Mouse (Mus musculus) hindbrain, embryonic 15.5 days (tissue): Measurements from ENCODE around the gene Gm13023. TPM values are rescaled to one million over a fixed set of nuclear protein-coding genes. Genes with fewer than 3 reads are reported as not detected.
"Not testable (repeated sequence)": the region's sequence is repeated elsewhere in the genome, so short reads cannot be mapped to it uniquely, and the experiment has no call there.

ENCODE experiments used
- ATAC-seq: fragments of 200-750 bp; cut with Nextera tagmentation; 2 replicates; pipeline ENCODE4 v1.8.0; 2017; ENCODE audit warnings: low read depth, moderate number of reproducible peaks, moderate TSS enrichment; ENCODE audit not compliant: low FRiP score
- H3K27ac ChIP-seq: fragments of 300-500 bp; sonication (generic); replicated peaks from 2 replicates; pipeline ENCODE4 v1.5.1; 2015; ENCODE audit warnings: mild to moderate bottlenecking, inconsistent platforms
- H3K27me3 ChIP-seq: fragments of 300-500 bp; sonication (generic); 2 replicates; pipeline ENCODE4 v1.6.1; 2015; ENCODE audit warnings: control low read depth, inconsistent platforms
- H3K36me3 ChIP-seq: fragments of 300-500 bp; sonication (generic); 2 replicates; pipeline ENCODE4 v1.6.1; 2015; ENCODE audit warnings: control low read depth, inconsistent platforms
- H3K4me1 ChIP-seq: fragments of 300-500 bp; sonication (generic); replicated peaks from 2 replicates; pipeline ENCODE4 v1.6.1; 2015; ENCODE audit warnings: control low read depth, inconsistent platforms
- H3K4me2 ChIP-seq: fragments of 300-500 bp; sonication (generic); 2 replicates; pipeline ENCODE4 v1.6.1; 2015; ENCODE audit warnings: moderate library complexity, mild to moderate bottlenecking, inconsistent platforms
- H3K4me3 ChIP-seq: fragments of 300-500 bp; sonication (generic); 2 replicates; pipeline ENCODE4 v1.5.1; 2015; ENCODE audit warnings: mild to moderate bottlenecking, inconsistent platforms
- H3K9ac ChIP-seq: fragments of 300-500 bp; sonication (generic); 2 replicates; pipeline ENCODE4 v1.6.1; 2015; ENCODE audit warnings: inconsistent platforms
- H3K9me3 ChIP-seq: fragments of 300-500 bp; sonication (generic); 2 replicates; pipeline ENCODE4 v1.6.1; 2016; ENCODE audit warnings: control low read depth, inconsistent platforms
- WGBS: fragments of 180-500 bp; shearing (Covaris S2); methylation state at CpG from one replicate; pipeline ENCODE4 v1.1.7; 2015; 5-methylcytosine and 5-hydroxymethylcytosine counted together
- polyA plus RNA-seq: library from polyadenylated mRNA; unstranded; fragments of >200 nt; fragmentation: Nextera tagmentation; extraction: Ambion mirVana; gene quantifications from 2 replicates; pipeline ENCODE4 v1.2.1, GENCODE M21; 2015

Gm13023 gene
- polyA plus RNA-seq = not detected in 2 replicates

DNA sequence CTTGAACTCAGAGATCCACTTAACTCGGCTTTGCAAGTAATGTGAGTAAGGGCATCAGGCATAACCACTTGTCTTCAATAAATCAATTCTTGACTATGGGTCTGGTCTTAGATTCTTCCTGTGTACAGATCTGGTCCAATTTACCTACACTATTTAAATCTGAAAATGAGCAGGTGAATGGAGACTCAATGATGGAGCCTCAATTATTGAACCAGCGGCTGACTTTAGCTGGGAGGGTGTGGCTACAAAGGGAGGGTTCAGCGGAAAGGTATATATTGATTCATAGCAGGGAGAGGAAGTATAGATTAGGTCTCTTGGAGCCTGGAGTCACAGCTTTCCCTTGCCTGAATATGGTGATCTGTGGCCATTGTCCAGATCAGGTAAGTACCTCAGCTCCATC lies at the start of gene Gm13023:
Gene Gm13023 (plus strand): TSS at position 301 of the 400 bp plus-strand sequence.
- not testable (repeated sequence) for H3K27me3 ChIP-seq, H3K36me3 ChIP-seq, H3K4me3 ChIP-seq, ATAC-seq, H3K4me2 ChIP-seq, H3K9ac ChIP-seq, H3K27ac ChIP-seq, H3K9me3 ChIP-seq, H3K4me1 ChIP-seq
- 97% methylated on average over 3 of the region's 3 CpGs for WGBS

DNA sequence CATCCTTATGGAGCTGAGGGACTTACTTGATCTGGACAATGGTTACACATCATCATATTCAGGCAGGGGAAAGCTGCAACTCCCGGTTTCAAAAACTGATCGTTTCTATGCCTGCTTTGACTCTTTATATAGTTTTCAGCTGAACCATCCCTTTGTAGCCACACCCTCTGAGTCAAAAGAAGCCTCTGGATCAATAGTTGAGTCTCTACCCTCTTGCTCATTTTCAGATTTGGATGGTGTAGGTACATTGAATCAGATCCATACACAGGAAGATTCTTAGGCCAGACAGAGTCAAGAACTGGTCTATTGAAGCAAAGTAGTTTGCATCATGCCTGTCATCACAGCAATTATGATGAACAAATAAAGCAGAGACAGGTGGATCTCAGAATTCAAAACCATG lies 26.8 kb downstream of the Gm13023 start, which contains the start of gene Gm13084:
Gene Gm13084 (minus strand): TSS at position 101 of the 400 bp plus-strand sequence.
- Histone ChIP-seq H3K4me1 (no peaks in the 10 kb centered on the region), H3K36me3 (no peaks in the 10 kb centered on the region), H3K4me2 (no peak within 1 kb of the TSS), H3K9me3 (peaks cover 14% of the 10 kb centered on the region; the same call in 1 of the 2 replicates), H3K4me3 (no peak within 1 kb of the TSS), H3K9ac (no peak within 1 kb of the TSS), H3K27me3 (no peaks in the 10 kb centered on the region), H3K27ac (no peak within 1 kb of the TSS)
- no peak for ATAC-seq
- WGBS = 84% methylated on average over 2 of the region's 2 CpGs

Other genes with a start within 250 kb of the Gm13023 start
- gene BC080695, start 237.7 kb upstream of the Gm13023 start, polyA plus RNA-seq = not detected in 2 replicates
- not detected in 2 replicates for gene Gm13057, start 237.6 kb upstream of the Gm13023 start, polyA plus RNA-seq
- gene Gm13083, start 174.3 kb upstream of the Gm13023 start, polyA plus RNA-seq = not detected in 2 replicates
- gene Gm13088, start 132.1 kb upstream of the Gm13023 start, polyA plus RNA-seq = not detected in 2 replicates
- not detected in 2 replicates for gene Gm13089, start 86.6 kb upstream of the Gm13023 start, polyA plus RNA-seq
- gene Gm13078, start 69.9 kb upstream of the Gm13023 start, polyA plus RNA-seq = not detected in 2 replicates
- gene Gm13084, start 26.7 kb downstream of the Gm13023 start, polyA plus RNA-seq = not detected in 2 replicates
- not detected in 2 replicates for gene Gm13103, start 57.1 kb downstream of the Gm13023 start, polyA plus RNA-seq
- gene Pramef6, start 111.0 kb downstream of the Gm13023 start, polyA plus RNA-seq = not detected in 2 replicates
- not detected in 2 replicates for gene Pramef25, start 161.7 kb downstream of the Gm13023 start, polyA plus RNA-seq
- not detected in 2 replicates for gene Gm13101, start 177.6 kb downstream of the Gm13023 start, polyA plus RNA-seq
- not detected in 2 replicates for gene Pramef17, start 205.0 kb downstream of the Gm13023 start, polyA plus RNA-seq